Mouse (Mus musculus) cerebellum, postnatal 14 days (tissue): ENCODE results near the gene Armcx2.
"Not testable (repeated sequence)": the region's sequence is repeated elsewhere in the genome, so short reads cannot be mapped to it uniquely, and the experiment has no call there.

Source experiments
- DNase-seq, 2 experiments: peaks; one replicate each; pipeline ENCODE4 v3.0.0; 2021; ENCODE audit warnings: mixed read lengths in 2 of 2

Armcx2 gene

DNA sequence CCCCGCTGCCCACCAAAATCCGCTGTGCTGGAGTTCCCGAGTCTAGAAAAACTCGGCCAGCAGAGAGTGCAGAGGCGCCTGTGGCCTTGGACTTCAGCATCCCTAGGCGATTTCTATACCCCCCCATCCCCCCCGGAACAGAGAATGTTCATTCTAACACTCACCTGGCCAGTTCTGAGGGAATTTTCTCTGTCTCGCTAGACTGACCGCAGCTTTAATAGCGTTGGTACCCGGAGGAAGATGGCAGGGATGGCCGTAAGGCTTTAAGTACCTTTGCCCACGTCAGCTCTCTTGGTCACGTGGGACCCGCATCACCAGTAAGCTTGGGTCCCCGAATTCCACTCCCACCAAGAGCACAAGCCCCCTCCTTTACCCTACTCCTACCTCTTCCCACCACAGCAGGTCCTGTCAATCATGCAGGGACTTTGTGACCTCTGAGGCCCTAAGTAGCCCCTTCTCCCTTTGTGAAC is at the start of gene Armcx2:
Armcx2 (minus strand) TSS at position 467 of the 470 bp plus-strand sequence.
- peak; percentile 73 to 74 for DNase-seq

- no peak for DNase-seq
These were observed 40.6 kb upstream of the Armcx2 start for GRCm38 (mm10) chrX:134849662-134850061.

DNA sequence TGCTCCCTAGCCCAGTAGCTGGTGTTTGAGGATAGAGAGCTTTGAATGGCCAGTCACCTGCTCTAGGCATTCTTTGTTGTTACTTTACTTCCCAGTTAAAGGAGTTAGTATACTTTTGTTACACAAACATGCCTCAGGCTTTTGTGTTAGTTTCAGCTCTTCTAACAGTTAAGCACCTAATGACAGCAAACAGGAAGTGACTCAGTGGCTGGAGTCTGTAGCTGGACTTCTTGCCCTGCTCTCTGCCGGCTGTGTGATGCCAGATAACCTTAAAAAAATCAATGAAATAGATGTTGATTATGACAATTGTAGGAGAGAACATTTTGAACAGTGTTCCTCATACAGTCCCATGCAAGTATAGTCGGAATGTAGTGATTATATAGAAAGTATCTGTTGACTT is 35.4 kb upstream of the Armcx2 start:
- DNase-seq, result no peak

GRCm38 (mm10) chrX:134830508-134830907 is 21.5 kb upstream of the Armcx2 start:
- peak; percentile 34 to 43 for DNase-seq

GRCm38 (mm10) chrX:134807833-134808754 is 927 bp downstream of the Armcx2 start:
- DNase-seq, result peak; percentile 37 to 57

GRCm38 (mm10) chrX:134787728-134788127 is 21.3 kb downstream of the Armcx2 start:
- no peak for DNase-seq

DNA sequence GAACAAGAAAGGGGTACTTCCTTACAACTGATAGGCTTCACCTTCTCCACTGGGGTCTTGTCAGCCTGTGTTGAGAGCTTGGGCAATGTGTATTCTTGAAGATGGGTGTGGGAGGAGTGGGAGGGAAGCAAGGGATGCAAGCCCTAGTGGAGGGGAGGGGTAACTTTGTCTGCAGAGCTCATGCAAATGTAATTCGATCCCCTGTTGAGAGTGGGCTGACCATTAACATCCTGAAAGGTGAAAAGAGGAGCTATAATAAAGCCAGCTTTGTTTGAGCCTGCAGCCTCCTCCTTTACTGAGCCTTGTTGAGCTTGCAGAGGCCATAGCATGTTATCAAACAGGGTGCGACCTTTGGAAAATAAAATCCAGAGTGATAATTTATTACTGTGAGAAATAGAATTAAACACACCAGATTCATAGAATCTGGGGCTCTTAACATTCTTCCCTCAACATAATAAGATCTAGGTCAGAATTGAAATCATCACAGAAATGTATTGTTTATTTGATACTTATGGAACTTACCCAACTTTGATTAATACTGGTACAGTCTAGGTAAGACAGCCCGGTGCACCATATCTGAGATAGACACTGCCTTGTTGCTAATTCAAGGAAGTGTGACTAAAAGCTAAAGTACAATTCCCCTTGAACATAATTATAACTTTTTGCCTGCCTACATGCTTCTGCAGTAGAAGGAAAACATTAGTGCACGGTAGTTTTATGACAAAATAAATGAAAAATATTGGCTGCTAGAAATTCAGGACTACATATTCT is 45.4 kb downstream of the Armcx2 start:
- DNase-seq, result not testable (repeated sequence)

DNA sequence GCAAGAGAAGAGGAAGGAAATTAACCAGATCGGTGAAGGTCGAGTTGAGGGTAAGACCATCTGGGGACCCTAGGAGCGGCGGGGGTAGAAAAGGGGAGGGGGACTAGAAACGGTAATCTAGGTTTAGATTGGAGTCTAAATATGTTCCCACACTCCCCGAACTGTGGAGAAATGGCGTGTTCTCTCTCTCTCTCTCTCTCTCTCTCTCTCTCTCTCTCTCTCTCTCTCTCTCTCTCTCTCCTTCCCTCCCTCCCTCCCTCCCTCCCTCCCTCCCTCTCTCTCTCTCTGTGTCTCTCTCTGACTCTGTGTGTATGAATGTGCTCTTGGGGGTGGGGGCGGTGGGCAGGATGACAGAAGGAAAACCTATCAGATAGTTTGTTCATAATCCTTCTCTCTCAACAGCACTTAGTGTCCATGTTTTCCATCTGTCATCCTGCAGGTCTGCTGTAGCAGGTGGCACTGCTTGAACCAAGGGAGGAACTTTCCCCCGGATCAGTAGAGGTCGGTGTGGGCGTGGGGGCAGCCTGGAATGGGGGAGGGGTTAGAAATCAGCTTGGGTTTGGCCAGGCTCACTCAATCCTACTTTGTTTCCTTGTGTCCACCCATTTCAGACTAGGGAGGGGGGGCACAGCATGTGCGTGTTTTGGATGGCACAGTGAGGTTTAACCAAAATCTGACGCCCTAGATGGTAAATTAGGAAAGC is 51.6 kb downstream of the Armcx2 start:
- DNase-seq, result peak; percentile 16 to 37

GRCm38 (mm10) chrX:134756434-134757292 is 52.4 kb downstream of the Armcx2 start, which contains the start of gene Armcx3:
Armcx3 (plus strand) TSS chrX:134756595.
- DNase-seq, result peak; percentile 62 to 74
